Mouse (Mus musculus) kidney, postnatal 0 days (tissue): ENCODE data around the gene Gm17374. TPM values are rescaled to one million over a fixed set of nuclear protein-coding genes. Genes with fewer than 3 reads are reported as not detected.

Experiments
- ATAC-seq: fragments of 200-750 bp; cut with Nextera tagmentation; replicated peaks from 2 replicates; pipeline ENCODE4 v1.8.0; 2017; ENCODE audit warnings: low read depth, moderate number of reproducible peaks, moderate TSS enrichment, moderate library complexity; ENCODE audit not compliant: low FRiP score
- DNase-seq: peaks from one replicate; pipeline ENCODE4 v3.0.0-alpha.2; 2016; ENCODE audit warnings: low spot score
- H3K27ac ChIP-seq: fragments of 300-500 bp; sonication (generic); 2 replicates; pipeline ENCODE4 v1.5.1; 2014; ENCODE audit warnings: mild to moderate bottlenecking
- H3K27me3 ChIP-seq: fragments of 300-500 bp; sonication (generic); 2 replicates; pipeline ENCODE4 v1.6.1; 2014; ENCODE audit warnings: low read length, mixed read lengths; ENCODE audit not compliant: insufficient read depth
- H3K36me3 ChIP-seq: fragments of 300-500 bp; sonication (generic); 2 replicates; pipeline ENCODE4 v1.6.1; 2014; ENCODE audit warnings: low read length, mixed read lengths; ENCODE audit not compliant: insufficient read depth
- H3K4me1 ChIP-seq: fragments of 300-500 bp; sonication (generic); replicated peaks from 2 replicates; pipeline ENCODE4 v1.6.1; 2014; ENCODE audit warnings: antibody characterized with exemption, low read length, mixed read lengths; ENCODE audit not compliant: insufficient read depth
- H3K4me2 ChIP-seq: fragments of 300-500 bp; sonication (generic); 2 replicates; pipeline ENCODE4 v1.6.1; 2014; ENCODE audit warnings: mild to moderate bottlenecking, low read length, moderate library complexity, mixed read lengths
- H3K4me3 ChIP-seq: fragments of 300-500 bp; sonication (generic); replicated peaks from 2 replicates; pipeline ENCODE4 v1.5.1; 2014; ENCODE audit warnings: low read depth, low read length
- H3K9ac ChIP-seq: fragments of 300-500 bp; sonication (generic); 2 replicates; pipeline ENCODE4 v1.6.1; 2014; ENCODE audit warnings: low read depth, low read length
- H3K9me3 ChIP-seq: fragments of 300-500 bp; sonication (generic); replicated peaks from 2 replicates; pipeline ENCODE4 v1.6.1; 2016; ENCODE audit warnings: low read length, inconsistent platforms, mixed read lengths
- CTCF ChIP-seq: IDR thresholded peaks from 2 replicates; pipeline ENCODE4 v1.5.1; 2016; ENCODE audit warnings: antibody characterized with exemption, low read depth, mild to moderate bottlenecking, moderate library complexity
- WGBS: fragments of 180-500 bp; shearing (Covaris S2); extraction: QIAGEN DNeasy Blood & Tissue Kit; methylation state at CpG from one replicate; pipeline ENCODE4 v1.1.7; 2014; 5-methylcytosine and 5-hydroxymethylcytosine counted together
- polyA plus RNA-seq: library from polyadenylated mRNA; unstranded; fragments of >200 nt; fragmentation: Nextera tagmentation; extraction: Ambion mirVana; gene quantifications from 2 replicates; pipeline ENCODE4 v1.2.1, GENCODE M21; 2015

Gm17374 gene
- polyA plus RNA-seq, 1 experiment from 2014 or later: not detected

GRCm38 (mm10) chr2:140202573-140202972, 50.7 kb downstream of the Gm17374 start:
- no peaks in the 10 kb centered on the region for H3K27me3 ChIP-seq
- H3K4me2 ChIP-seq: no peak overlapping the region
- peaks cover 8% of the 10 kb centered on the region; the same call in 1 of the 2 replicates for H3K36me3 ChIP-seq
- DNase-seq (no peak), ATAC-seq (no peak)
- H3K4me3 ChIP-seq: no peak overlapping the region
- no peaks in the 10 kb centered on the region for H3K9me3 ChIP-seq
- no peaks in the 10 kb centered on the region for H3K4me1 ChIP-seq
- H3K27ac ChIP-seq: no peak overlapping the region
- TF ChIP-seq CTCF: no peak
- WGBS: 92% methylated on average over 5 of the region's 5 CpGs
- no peak overlapping the region for H3K9ac ChIP-seq

Other genes starting within 250 kb of the Gm17374 start
- 19.1 and 19.8 TPM in 2 replicates for gene Tasp1, start 85.2 kb upstream of the Gm17374 start, polyA plus RNA-seq
- 18.8 and 19.8 TPM in 2 replicates for gene Esf1, start 18.5 kb downstream of the Gm17374 start, polyA plus RNA-seq
- 26.3 and 28.4 TPM in 2 replicates for gene Ndufaf5, start 18.6 kb downstream of the Gm17374 start, polyA plus RNA-seq
- gene Sel1l2, start 237.7 kb downstream of the Gm17374 start, polyA plus RNA-seq: not detected in 2 replicates
- gene Macrod2, start 243.3 kb downstream of the Gm17374 start, polyA plus RNA-seq: 28.6 and 29.3 TPM in 2 replicates